Mouse (Mus musculus): ENCODE measurements around the gene Ephb2. TPM values are rescaled to one million over a fixed set of nuclear protein-coding genes. Genes with fewer than 3 reads are reported as not detected.
A peak's percentile ranks its signal among the peaks of the same experiment; 100 is the strongest.

Ephb2 gene
- polyA plus RNA-seq, 1 experiment from 2014 or later = 25.0 TPM

- Histone ChIP-seq H3K36me3 (no peaks in the 10 kb centered on the region), H3K27me3 (0 out of 2 replicates have a peak, but pooled peaks cover 3% of the 10 kb centered on the region), H3K9me3 (no peaks in the 10 kb centered on the region), H3K4me3 (replicated peaks) (peak overlapping the region; percentile 99), H3K27ac (peak overlapping the region; percentile 99), H3K4me1 (replicated peaks) (peaks cover 78% of the 10 kb centered on the region), H3K9ac (replicated peaks) (peak overlapping the region; percentile 97), H3K4me2 (replicated peaks) (peak overlapping the region; percentile 96)
- peak; percentile 46 for ATAC-seq
- under 1% methylated on average over 63 of the region's 76 CpGs for WGBS
Observed at GRCm38 (mm10) chr4:136834815-136835620, 770 bp downstream of the Ephb2 start.

- no peak for ATAC-seq
- WGBS = 9% methylated on average over 12 of the region's 12 CpGs
- H3K27me3 ChIP-seq = no peaks in the 10 kb centered on the region
- H3K9ac ChIP-seq (replicated peaks) = peak overlapping the region; percentile 97
- peak overlapping the region; percentile 99 for H3K4me3 ChIP-seq (replicated peaks)
- H3K4me1 ChIP-seq (replicated peaks) = peaks cover 81% of the 10 kb centered on the region
- H3K9me3 ChIP-seq = no peaks in the 10 kb centered on the region
- H3K4me2 ChIP-seq (replicated peaks) = peak overlapping the region; percentile 96
- no peaks in the 10 kb centered on the region for H3K36me3 ChIP-seq
- H3K27ac ChIP-seq = peak overlapping the region; percentile 99; the same call in 1 of the 2 replicates
Observed at GRCm38 (mm10) chr4:136834439-136834814, 1.4 kb downstream of the Ephb2 start.

GRCm38 (mm10) chr4:136833619-136834351 is 2.0 kb downstream of the Ephb2 start:
- Histone ChIP-seq H3K9ac (replicated peaks) (peak overlapping the region; percentile 97), H3K4me1 (replicated peaks) (peaks cover 83% of the 10 kb centered on the region), H3K9me3 (no peaks in the 10 kb centered on the region), H3K27me3 (no peaks in the 10 kb centered on the region), H3K27ac (peak overlapping the region; percentile 99; the same call in 1 of the 2 replicates), H3K4me2 (replicated peaks) (peak overlapping the region; percentile 96), H3K4me3 (replicated peaks) (peak overlapping the region; percentile 99), H3K36me3 (no peaks in the 10 kb centered on the region)
- WGBS = 52% methylated on average over 21 of the region's 21 CpGs
- no peak for ATAC-seq

- Histone ChIP-seq H3K27ac (no peak overlapping the region), H3K27me3 (no peaks in the 10 kb centered on the region), H3K4me2 (replicated peaks) (peak overlapping the region; percentile 96), H3K9ac (replicated peaks) (peak overlapping the region; percentile 97), H3K4me1 (replicated peaks) (peaks cover 84% of the 10 kb centered on the region), H3K4me3 (replicated peaks) (peak overlapping the region; percentile 99), H3K36me3 (0 out of 2 replicates have a peak, but pooled peaks cover under 1% of the 10 kb centered on the region), H3K9me3 (no peaks in the 10 kb centered on the region)
- no peak for ATAC-seq
- WGBS = 81% methylated on average over 16 of the region's 16 CpGs
Observed at GRCm38 (mm10) chr4:136832559-136833232, 3.1 kb downstream of the Ephb2 start.

- 0 out of 2 replicates have a peak overlapping the region, but pooled peaks have one; percentile 2 for H3K4me3 ChIP-seq (replicated peaks)
- peak overlapping the region; percentile 53; the same call in 1 of the 2 replicates for H3K9ac ChIP-seq (replicated peaks)
- ATAC-seq = no peak
- no peaks in the 10 kb centered on the region for H3K27me3 ChIP-seq
- H3K9me3 ChIP-seq = no peaks in the 10 kb centered on the region
- peaks cover 90% of the 10 kb centered on the region for H3K4me1 ChIP-seq (replicated peaks)
- H3K4me2 ChIP-seq (replicated peaks) = peak overlapping the region; percentile 39
- H3K36me3 ChIP-seq = 0 out of 2 replicates have a peak, but pooled peaks cover 4% of the 10 kb centered on the region
- WGBS = 37% methylated on average over 9 of the region's 9 CpGs
- peak overlapping the region; percentile 41; the same call in 1 of the 2 replicates for H3K27ac ChIP-seq
Observed at GRCm38 (mm10) chr4:136830272-136830823, 5.4 kb downstream of the Ephb2 start.

- Histone ChIP-seq H3K4me2 (replicated peaks) (peak overlapping the region; percentile 39), H3K4me1 (replicated peaks) (peaks cover 95% of the 10 kb centered on the region), H3K27ac (peak overlapping the region; percentile 41; the same call in 1 of the 2 replicates), H3K27me3 (no peaks in the 10 kb centered on the region), H3K36me3 (peaks cover 7% of the 10 kb centered on the region; the same call in 1 of the 2 replicates), H3K4me3 (replicated peaks) (0 out of 2 replicates have a peak overlapping the region, but pooled peaks have one; percentile 2), H3K9ac (replicated peaks) (peak overlapping the region; percentile 53; the same call in 1 of the 2 replicates), H3K9me3 (no peaks in the 10 kb centered on the region)
- 10% methylated on average over 9 of the region's 9 CpGs for WGBS
- ATAC-seq = no peak
Observed at GRCm38 (mm10) chr4:136829837-136830236, 6.0 kb downstream of the Ephb2 start.

GRCm38 (mm10) chr4:136828664-136829569 is 6.9 kb downstream of the Ephb2 start:
- WGBS = 51% methylated on average over 11 of the region's 11 CpGs

GRCm38 (mm10) chr4:136824935-136825552 is 10.7 kb downstream of the Ephb2 start:
- peaks cover 7% of the 10 kb centered on the region; the same call in 1 of the 2 replicates for H3K36me3 ChIP-seq
- peak overlapping the region; percentile 48; the same call in 1 of the 2 replicates for H3K9ac ChIP-seq (replicated peaks)
- 39% methylated on average over 18 of the region's 18 CpGs for WGBS
- peak overlapping the region; percentile 58 for H3K27ac ChIP-seq
- H3K9me3 ChIP-seq = no peaks in the 10 kb centered on the region
- peaks cover 94% of the 10 kb centered on the region for H3K4me1 ChIP-seq (replicated peaks)
- ATAC-seq = peak; percentile 35; the same call in 1 of the 2 replicates
- no peak overlapping the region for H3K4me2 ChIP-seq (replicated peaks)
- no peak overlapping the region for H3K4me3 ChIP-seq (replicated peaks)
- H3K27me3 ChIP-seq = no peaks in the 10 kb centered on the region

More at GRCm38 (mm10) chr4:136828664-136829569, 6.9 kb downstream of the Ephb2 start:
- Histone ChIP-seq H3K27me3 (no peaks in the 10 kb centered on the region), H3K4me1 (replicated peaks) (peaks cover 97% of the 10 kb centered on the region), H3K9me3 (no peaks in the 10 kb centered on the region), H3K4me3 (replicated peaks) (no peak overlapping the region), H3K9ac (replicated peaks) (peak overlapping the region; percentile 53; the same call in 1 of the 2 replicates), H3K36me3 (peaks cover 7% of the 10 kb centered on the region; the same call in 1 of the 2 replicates), H3K27ac (peak overlapping the region; percentile 41; the same call in 1 of the 2 replicates), H3K4me2 (replicated peaks) (peak overlapping the region; percentile 39)
- ATAC-seq = no peak

- Histone ChIP-seq H3K27ac (peak overlapping the region; percentile 90), H3K4me1 (replicated peaks) (peaks cover 93% of the 10 kb centered on the region), H3K27me3 (no peaks in the 10 kb centered on the region), H3K9ac (replicated peaks) (peak overlapping the region; percentile 54), H3K36me3 (peaks cover 5% of the 10 kb centered on the region; the same call in 1 of the 2 replicates), H3K4me2 (replicated peaks) (peak overlapping the region; percentile 21; the same call in 1 of the 2 replicates), H3K4me3 (replicated peaks) (no peak overlapping the region), H3K9me3 (no peaks in the 10 kb centered on the region)
- 7% methylated on average over 10 of the region's 10 CpGs for WGBS
- ATAC-seq = peak; percentile 43
Observed at GRCm38 (mm10) chr4:136820069-136820522, 15.7 kb downstream of the Ephb2 start.

GRCm38 (mm10) chr4:136816701-136817100 is 19.1 kb downstream of the Ephb2 start:
- 14% methylated on average over 7 of the region's 7 CpGs for WGBS
- no peak overlapping the region for H3K4me2 ChIP-seq (replicated peaks)
- H3K9me3 ChIP-seq = no peaks in the 10 kb centered on the region
- H3K4me1 ChIP-seq (replicated peaks) = peaks cover 91% of the 10 kb centered on the region
- H3K9ac ChIP-seq (replicated peaks) = peak overlapping the region; percentile 41; the same call in 1 of the 2 replicates
- peak; percentile 79 for ATAC-seq
- H3K27me3 ChIP-seq = no peaks in the 10 kb centered on the region
- H3K4me3 ChIP-seq (replicated peaks) = no peak overlapping the region
- peak overlapping the region; percentile 66 for H3K27ac ChIP-seq
- H3K36me3 ChIP-seq = peaks cover 3% of the 10 kb centered on the region; the same call in 1 of the 2 replicates

Data from midbrain, embryonic 13.5 days (tissue).